Mouse (Mus musculus) lung, embryonic 14.5 days (tissue): ENCODE measurements at regions not wholly inside any gene's neighbourhood (a gene's known extent, or its start where the extent isn't known, plus 50 kb on each side); places are given as distances from the start of the nearest gene placed in this dataset.

ENCODE experiments used
- ATAC-seq: fragments of 200-750 bp; cut with Nextera tagmentation; 2 replicates; pipeline ENCODE4 v1.8.0; 2017; ENCODE audit warnings: mild to moderate bottlenecking, moderate TSS enrichment, moderate library complexity; ENCODE audit not compliant: insufficient read depth
- DNase-seq: peaks from one replicate; pipeline ENCODE4 v3.0.0-alpha.2; 2015
- H3K27ac ChIP-seq: fragments of 300-500 bp; sonication (generic); 2 replicates; pipeline ENCODE4 v1.5.1; 2014; ENCODE audit warnings: low read depth, mild to moderate bottlenecking, moderate library complexity
- H3K27me3 ChIP-seq: fragments of 300-500 bp; sonication (generic); 2 replicates; pipeline ENCODE4 v1.6.1; 2014; ENCODE audit warnings: low read length, control low read depth; ENCODE audit not compliant: insufficient read depth
- H3K36me3 ChIP-seq: fragments of 300-500 bp; sonication (generic); 2 replicates; pipeline ENCODE4 v1.6.1; 2014; ENCODE audit warnings: control low read depth; ENCODE audit not compliant: insufficient read depth
- H3K4me1 ChIP-seq: fragments of 300-500 bp; sonication (generic); 2 replicates; pipeline ENCODE4 v1.6.1; 2014; ENCODE audit warnings: antibody characterized with exemption, control low read depth; ENCODE audit not compliant: insufficient read depth
- H3K4me2 ChIP-seq: fragments of 300-500 bp; sonication (generic); 2 replicates; pipeline ENCODE4 v1.6.1; 2014; ENCODE audit warnings: mild to moderate bottlenecking
- H3K4me3 ChIP-seq: fragments of 300-500 bp; sonication (generic); 2 replicates; pipeline ENCODE4 v1.5.1; 2014; ENCODE audit warnings: low read depth, low read length
- H3K9ac ChIP-seq: fragments of 300-500 bp; sonication (generic); 2 replicates; pipeline ENCODE4 v1.6.1; 2014
- H3K9me3 ChIP-seq: fragments of 300-500 bp; sonication (generic); 2 replicates; pipeline ENCODE4 v1.6.1; 2016; ENCODE audit warnings: low read depth, low read length, control low read depth
- CTCF ChIP-seq: IDR thresholded peaks from 2 replicates; pipeline ENCODE4 v1.5.1; 2016; ENCODE audit warnings: antibody characterized with exemption, low read depth
- WGBS: fragments of 180-500 bp; shearing (Covaris S2); extraction: QIAGEN DNeasy Blood & Tissue Kit; methylation state at CpG from one replicate; pipeline ENCODE4 v1.1.7; 2014; 5-methylcytosine and 5-hydroxymethylcytosine counted together

DNA sequence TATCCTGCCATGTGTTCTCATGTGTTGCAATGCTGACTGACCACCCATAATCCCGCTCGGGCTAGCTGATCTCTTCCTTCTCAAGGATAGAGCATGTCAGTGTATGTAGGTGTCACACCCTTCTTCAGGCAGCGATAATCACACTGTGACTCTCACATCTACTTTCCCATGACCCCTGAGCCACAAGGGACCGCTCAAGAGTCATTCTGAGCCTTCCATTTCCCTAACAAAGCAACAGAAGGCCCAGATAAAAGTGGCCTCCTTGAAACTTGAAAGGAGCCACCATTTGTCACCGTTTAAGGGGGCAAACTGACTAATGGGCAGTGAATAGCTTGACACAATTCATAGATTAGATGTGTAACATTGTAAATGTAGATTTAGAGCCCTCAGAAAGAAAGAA, 103.9 kb upstream of the Kbtbd8 start:
- WGBS: 27% methylated on average over 5 of the region's 5 CpGs
- Histone ChIP-seq H3K27me3 (no peaks in the 10 kb centered on the region), H3K4me2 (no peak overlapping the region), H3K9me3 (no peaks in the 10 kb centered on the region), H3K9ac (no peak overlapping the region), H3K27ac (no peak overlapping the region), H3K36me3 (no peaks in the 10 kb centered on the region), H3K4me1 (no peaks in the 10 kb centered on the region), H3K4me3 (no peak overlapping the region)
- no peak for ATAC-seq
- DNase-seq: no peak
- TF ChIP-seq CTCF: no peak

DNA sequence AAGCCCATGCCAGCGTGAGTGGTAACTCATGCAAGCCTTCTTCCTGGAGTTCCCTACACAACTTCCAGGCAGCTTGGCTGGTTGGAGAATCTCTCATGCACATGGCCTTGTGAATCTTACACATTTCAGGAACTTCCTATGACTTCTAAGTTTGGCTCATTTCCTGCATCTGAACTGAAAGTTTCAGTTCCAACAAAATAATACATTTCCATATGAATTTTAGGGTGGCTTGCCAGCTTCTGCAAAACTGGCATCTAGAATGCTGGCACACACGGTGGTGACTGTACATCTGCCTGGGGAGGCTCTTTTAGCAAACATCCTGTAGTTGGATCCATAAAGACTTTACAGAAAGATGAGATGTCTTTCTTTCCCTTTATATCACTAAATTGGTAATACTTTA, 110.6 kb upstream of the Kbtbd8 start:
- H3K9ac ChIP-seq: no peak overlapping the region
- TF ChIP-seq CTCF: no peak
- WGBS: 77% methylated on average over 2 of the region's 2 CpGs
- no peaks in the 10 kb centered on the region for H3K36me3 ChIP-seq
- ATAC-seq (no peak), DNase-seq (no peak)
- H3K9me3 ChIP-seq: no peaks in the 10 kb centered on the region
- no peaks in the 10 kb centered on the region for H3K27me3 ChIP-seq
- no peak overlapping the region for H3K4me3 ChIP-seq
- no peak overlapping the region for H3K4me2 ChIP-seq
- no peak overlapping the region for H3K27ac ChIP-seq
- no peaks in the 10 kb centered on the region for H3K4me1 ChIP-seq

DNA sequence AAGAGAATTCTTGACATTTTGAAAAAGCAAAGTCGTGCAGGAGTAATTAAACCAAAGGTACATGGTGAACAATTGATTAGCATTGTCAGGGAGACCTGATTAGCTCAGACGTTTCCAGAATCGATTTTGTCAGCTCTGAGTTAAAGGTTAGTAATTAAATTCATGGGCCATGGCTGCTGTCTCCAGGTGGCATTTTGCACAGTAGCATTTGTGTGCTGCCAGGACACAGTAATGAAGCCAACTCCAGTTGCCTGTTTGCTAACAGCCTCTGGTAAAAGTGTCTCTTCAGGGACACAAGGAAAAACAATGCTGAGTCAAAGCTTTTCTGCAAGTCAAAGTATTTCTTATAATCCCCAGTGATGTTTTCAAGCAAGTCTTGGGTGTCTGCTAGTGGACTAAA, 113.3 kb upstream of the Kbtbd8 start:
- H3K27me3 ChIP-seq: no peaks in the 10 kb centered on the region
- no peaks in the 10 kb centered on the region for H3K9me3 ChIP-seq
- H3K4me1 ChIP-seq: no peaks in the 10 kb centered on the region
- TF ChIP-seq CTCF: no peak
- H3K4me2 ChIP-seq: no peak overlapping the region
- DNase-seq (no peak), ATAC-seq (no peak)
- H3K9ac ChIP-seq: no peak overlapping the region
- no peaks in the 10 kb centered on the region for H3K36me3 ChIP-seq
- WGBS: 58% methylated on average over 3 of the region's 3 CpGs
- H3K27ac ChIP-seq: no peak overlapping the region
- no peak overlapping the region for H3K4me3 ChIP-seq

DNA sequence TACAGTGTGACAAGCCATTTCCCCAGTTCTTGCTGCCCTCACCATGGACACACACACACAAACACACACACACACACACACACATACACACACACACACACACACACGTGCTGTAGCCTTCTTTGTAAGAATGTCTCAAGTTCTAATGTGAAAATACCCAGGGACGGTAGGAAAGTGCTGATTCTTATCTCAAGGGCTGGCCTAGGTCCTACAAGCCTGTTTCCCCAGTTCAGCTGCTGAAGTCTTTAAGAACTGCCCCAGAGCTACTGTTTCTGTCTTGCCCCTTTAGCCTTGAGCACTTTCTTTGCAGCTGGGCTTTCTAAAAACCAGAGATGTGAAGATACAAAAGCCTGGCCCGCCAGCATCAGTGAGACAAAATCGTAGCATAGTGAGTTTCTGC, 117.5 kb upstream of the Kbtbd8 start:
- DNase-seq: no peak
- 58% methylated on average over 4 of the region's 4 CpGs for WGBS
- no peak for ATAC-seq

DNA sequence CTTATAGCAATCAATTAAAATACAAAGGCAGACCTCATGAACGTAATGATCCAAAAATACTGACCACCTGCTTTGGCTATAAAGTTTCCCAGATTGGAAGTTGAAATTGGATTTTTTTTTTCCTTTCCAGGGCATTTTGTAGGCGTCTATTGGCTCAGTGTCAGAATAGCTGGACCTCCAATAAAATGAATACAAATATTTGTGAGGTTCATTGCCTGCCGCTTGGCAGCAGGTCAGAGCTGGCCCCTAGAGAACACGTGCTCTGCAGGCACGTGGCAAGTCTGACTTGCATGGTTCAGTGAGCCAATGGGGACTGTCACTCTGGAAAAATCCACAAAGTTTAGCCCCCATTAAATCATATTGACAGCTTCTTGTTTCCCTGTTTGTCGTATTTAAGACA, 118.0 kb upstream of the Kbtbd8 start:
- Histone ChIP-seq H3K4me2 (no peak overlapping the region), H3K4me3 (no peak overlapping the region), H3K9ac (no peak overlapping the region), H3K9me3 (no peaks in the 10 kb centered on the region), H3K27ac (no peak overlapping the region), H3K4me1 (no peaks in the 10 kb centered on the region), H3K36me3 (no peaks in the 10 kb centered on the region), H3K27me3 (no peaks in the 10 kb centered on the region)
- DNase-seq (no peak), ATAC-seq (no peak)
- WGBS: 50% methylated on average over 6 of the region's 6 CpGs
- no peak for TF ChIP-seq CTCF

More for the DNA sequence above, 117.5 kb upstream of the Kbtbd8 start:
- no peaks in the 10 kb centered on the region for H3K9me3 ChIP-seq
- no peak overlapping the region for H3K27ac ChIP-seq
- H3K4me1 ChIP-seq: no peaks in the 10 kb centered on the region
- no peaks in the 10 kb centered on the region for H3K36me3 ChIP-seq
- H3K9ac ChIP-seq: no peak overlapping the region
- H3K4me2 ChIP-seq: no peak overlapping the region
- no peaks in the 10 kb centered on the region for H3K27me3 ChIP-seq
- no peak overlapping the region for H3K4me3 ChIP-seq
- TF ChIP-seq CTCF: no peak

DNA sequence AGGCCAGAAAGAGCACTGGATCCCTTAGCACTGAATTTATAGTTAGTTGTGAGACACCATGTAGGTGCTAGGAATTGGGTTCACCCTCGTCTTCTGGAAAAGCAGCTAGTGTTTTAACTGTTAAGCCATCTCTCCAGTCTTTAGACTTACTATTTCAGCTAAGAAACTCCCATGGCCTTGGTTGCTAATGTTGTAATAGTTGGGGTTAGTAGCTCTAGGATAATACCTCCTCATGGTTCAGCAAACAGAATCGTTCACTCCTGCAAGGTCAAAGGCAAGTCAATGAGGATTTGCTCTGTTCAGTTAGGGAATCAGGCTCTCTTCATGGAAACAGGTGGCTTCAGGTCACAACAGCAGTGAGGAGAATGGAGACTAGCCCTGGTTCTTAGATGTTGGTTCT, 118.7 kb upstream of the Kbtbd8 start:
- H3K27ac ChIP-seq: no peak overlapping the region
- DNase-seq (no peak), ATAC-seq (no peak)
- H3K4me1 ChIP-seq: no peaks in the 10 kb centered on the region
- no peaks in the 10 kb centered on the region for H3K36me3 ChIP-seq
- no peak overlapping the region for H3K9ac ChIP-seq
- no peak overlapping the region for H3K4me3 ChIP-seq
- H3K4me2 ChIP-seq: no peak overlapping the region
- 74% methylated on average over 2 of the region's 2 CpGs for WGBS
- no peak for TF ChIP-seq CTCF
- H3K27me3 ChIP-seq: no peaks in the 10 kb centered on the region
- no peaks in the 10 kb centered on the region for H3K9me3 ChIP-seq

DNA sequence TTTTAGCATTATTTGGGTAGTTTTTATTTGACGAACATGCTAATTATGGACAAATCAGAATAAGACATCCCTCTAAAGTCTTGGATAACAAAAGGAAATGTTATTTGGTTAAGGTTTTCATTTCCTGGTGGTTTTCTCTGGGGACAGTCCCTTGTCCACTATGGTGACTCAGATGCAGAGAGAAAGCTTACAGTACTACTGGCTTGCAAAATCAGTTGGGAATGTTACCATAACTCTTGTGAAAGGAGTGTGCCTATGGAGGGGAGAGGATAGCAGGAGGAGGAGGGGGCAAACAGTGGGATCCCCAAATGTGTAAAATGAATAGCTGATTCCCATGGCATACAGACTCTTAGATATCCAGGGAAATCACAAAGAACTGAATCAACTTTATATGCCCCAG, 122.7 kb upstream of the Kbtbd8 start:
- 83% methylated on average over 1 of the region's 1 CpGs for WGBS
- Histone ChIP-seq H3K9ac (no peak overlapping the region), H3K4me3 (no peak overlapping the region), H3K36me3 (no peaks in the 10 kb centered on the region), H3K9me3 (no peaks in the 10 kb centered on the region), H3K4me2 (no peak overlapping the region), H3K4me1 (no peaks in the 10 kb centered on the region), H3K27ac (no peak overlapping the region), H3K27me3 (no peaks in the 10 kb centered on the region)
- ATAC-seq (no peak), DNase-seq (no peak)
- no peak for TF ChIP-seq CTCF

- H3K9ac ChIP-seq: no peak overlapping the region
- TF ChIP-seq CTCF: no peak
- no peaks in the 10 kb centered on the region for H3K4me1 ChIP-seq
- H3K9me3 ChIP-seq: no peaks in the 10 kb centered on the region
- 47% methylated on average over 5 of the region's 5 CpGs for WGBS
- DNase-seq: no peak
- no peaks in the 10 kb centered on the region for H3K36me3 ChIP-seq
- no peak overlapping the region for H3K4me3 ChIP-seq
- no peak for ATAC-seq
- no peaks in the 10 kb centered on the region for H3K27me3 ChIP-seq
- no peak overlapping the region for H3K27ac ChIP-seq
- no peak overlapping the region for H3K4me2 ChIP-seq
These were observed 129.6 kb upstream of the Kbtbd8 start for GRCm38 (mm10) chr6:94987427-94987826.
